Mouse (Mus musculus) liver, embryonic 14.5 days (tissue): Measurements from ENCODE around the gene Hspb6.

Experiments used
- CTCF ChIP-seq: IDR thresholded peaks from 2 replicates; pipeline ENCODE4 v1.5.1; 2016; ENCODE audit warnings: antibody characterized with exemption, low read depth, control low read depth
- EP300 ChIP-seq: IDR thresholded peaks from 2 replicates; pipeline ENCODE4 v1.6.1; 2016; ENCODE audit warnings: antibody characterized with exemption, low read depth

DNA sequence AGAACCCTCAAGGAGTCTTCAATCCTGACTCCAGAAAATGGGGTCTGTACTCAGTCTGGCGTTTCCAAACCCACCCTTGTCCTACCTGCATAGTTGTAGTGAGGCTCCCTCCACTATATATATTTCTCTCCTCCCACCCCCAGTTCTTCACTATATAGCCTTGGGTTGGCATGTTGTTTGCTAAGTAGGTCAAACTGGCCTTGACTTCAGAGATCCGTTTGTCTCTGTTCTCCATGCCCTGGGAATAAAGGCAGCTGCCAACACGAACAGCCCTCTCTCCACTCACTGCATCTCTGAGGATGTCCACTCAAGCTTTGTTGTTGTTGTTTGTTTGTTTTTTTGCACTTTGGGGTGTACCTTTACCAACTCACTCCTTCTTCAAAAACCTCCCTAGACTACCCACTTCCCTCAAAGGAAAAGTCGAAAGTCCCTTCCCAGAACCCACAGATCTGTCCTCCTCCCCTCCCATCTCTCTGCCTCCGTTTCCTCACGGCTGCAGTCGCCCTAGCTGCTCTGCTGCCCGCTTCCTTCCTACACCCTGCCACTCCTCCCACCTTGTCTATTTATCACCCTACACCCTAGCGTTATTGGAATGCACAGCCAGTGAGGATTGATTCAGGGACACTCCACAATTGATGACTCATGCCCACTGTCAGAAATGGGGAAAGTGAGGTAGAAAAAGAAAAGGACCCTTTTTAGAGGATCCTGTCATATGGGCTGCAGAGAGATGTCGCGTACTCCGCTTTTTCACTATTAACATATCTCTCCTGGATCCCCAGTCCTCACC is 6.9 kb downstream of the Hspb6 start:
- TF ChIP-seq CTCF (peak; percentile 25; the same call in 1 of the 2 replicates), EP300 (no peak)
